Mouse (Mus musculus) thymus, adult 2 months (tissue): ENCODE measurements around the gene Gm8693.
"Not testable (repeated sequence)": the region's sequence is repeated elsewhere in the genome, so short reads cannot be mapped to it uniquely, and the experiment has no call there.

ENCODE experiments used
- CTCF ChIP-seq: fragments of 200-500 bp; IDR thresholded peaks from 2 replicates; pipeline ENCODE4 v1.5.1; 2012; ENCODE audit warnings: mild to moderate bottlenecking, control low read depth, low read length, moderate library complexity, borderline replicate concordance; ENCODE audit not compliant: control insufficient read depth, poor library complexity, insufficient read depth; ENCODE audit errors: extremely low read depth
- POLR2A ChIP-seq: fragments of 200-500 bp; IDR thresholded peaks from 2 replicates; pipeline ENCODE4 v1.6.1; 2012; ENCODE audit warnings: mild to moderate bottlenecking, low read length, control low read depth, moderate library complexity; ENCODE audit not compliant: control insufficient read depth, poor library complexity, insufficient read depth; ENCODE audit errors: extremely low read depth

GRCm38 (mm10) chr7:22719610-22720009 lies 27.5 kb upstream of the Gm8693 start, which contains the start of gene Gm4567:
- TF ChIP-seq CTCF, POLR2A: not testable (repeated sequence)
